Mouse (Mus musculus) testis, postnatal 10 days (tissue): ENCODE data around the gene Fcgr3.

Experiments
- DNase-seq: peaks from one replicate; pipeline ENCODE4 v3.0.0; 2021; ENCODE audit warnings: low spot score

Fcgr3 gene

GRCm38 (mm10) chr1:171050774-171051173, 14.0 kb downstream of the Fcgr3 start:
- DNase-seq, result no peak

GRCm38 (mm10) chr1:171049263-171049662, 15.5 kb downstream of the Fcgr3 start:
- no peak for DNase-seq

GRCm38 (mm10) chr1:171046501-171046900, 18.2 kb downstream of the Fcgr3 start:
- no peak for DNase-seq

GRCm38 (mm10) chr1:171045079-171045465, 19.7 kb downstream of the Fcgr3 start:
- no peak for DNase-seq

- peak; percentile 90 for DNase-seq
Measured at GRCm38 (mm10) chr1:171044365-171045078, 20.2 kb downstream of the Fcgr3 start.

GRCm38 (mm10) chr1:171043594-171044153, 21.1 kb downstream of the Fcgr3 start:
- no peak for DNase-seq

- DNase-seq, result no peak
Measured at GRCm38 (mm10) chr1:171039880-171040279, 24.9 kb downstream of the Fcgr3 start.

GRCm38 (mm10) chr1:171039135-171039534, 25.6 kb downstream of the Fcgr3 start:
- DNase-seq, result no peak

- DNase-seq, result peak; percentile 87
Measured at GRCm38 (mm10) chr1:171037861-171038721, 26.6 kb downstream of the Fcgr3 start.

- DNase-seq, result peak; percentile 77
Measured at GRCm38 (mm10) chr1:171036550-171037324, 28.0 kb downstream of the Fcgr3 start.

- no peak for DNase-seq
Measured at GRCm38 (mm10) chr1:171035611-171036010, 29.1 kb downstream of the Fcgr3 start.

- no peak for DNase-seq
Measured at GRCm38 (mm10) chr1:171034201-171034600, 30.5 kb downstream of the Fcgr3 start.

GRCm38 (mm10) chr1:171033756-171034155, 31.0 kb downstream of the Fcgr3 start:
- DNase-seq, result peak; percentile 83

GRCm38 (mm10) chr1:171033196-171033595, 31.5 kb downstream of the Fcgr3 start:
- DNase-seq, result no peak

GRCm38 (mm10) chr1:171032691-171033090, 32.0 kb downstream of the Fcgr3 start:
- DNase-seq, result peak; percentile 52

- no peak for DNase-seq
Measured at GRCm38 (mm10) chr1:171031752-171032151, 33.0 kb downstream of the Fcgr3 start.

- DNase-seq, result no peak
Measured at GRCm38 (mm10) chr1:171019311-171019950, 45.3 kb downstream of the Fcgr3 start.

- DNase-seq, result no peak
Measured at GRCm38 (mm10) chr1:171018737-171019136, 46.0 kb downstream of the Fcgr3 start, which contains the start of gene Fcgr4. Fcgr4 (plus strand) TSS chr1:171018920.

GRCm38 (mm10) chr1:171017468-171018158, 47.1 kb downstream of the Fcgr3 start:
- no peak for DNase-seq

- no peak for DNase-seq
Measured at GRCm38 (mm10) chr1:171016676-171017356, 47.9 kb downstream of the Fcgr3 start.
